Mouse (Mus musculus) E14TG2a.4 (cell line): ENCODE data around the gene Serpina3n.

Source experiments
- H3K27me3 ChIP-seq: 2 replicates; pipeline ENCODE4 v1.6.1; 2014; ENCODE audit warnings: low read length, control low read depth; ENCODE audit not compliant: insufficient read depth
- H3K36me3 ChIP-seq: 2 replicates; pipeline ENCODE4 v1.6.1; 2014; ENCODE audit warnings: low read length, control low read depth; ENCODE audit not compliant: insufficient read depth
- H3K4me1 ChIP-seq: replicated peaks from 2 replicates; pipeline ENCODE4 v1.6.1; 2014; ENCODE audit warnings: low read depth, low read length, control low read depth
- H3K4me3 ChIP-seq: replicated peaks from 2 replicates; pipeline ENCODE4 v1.5.1; 2014; ENCODE audit warnings: mild to moderate bottlenecking, low read length
- H3K9me3 ChIP-seq: 2 replicates; pipeline ENCODE4 v1.6.1; 2014; ENCODE audit warnings: low read length, control low read depth
- CTCF ChIP-seq: conservative IDR thresholded peaks from 2 replicates; pipeline ENCODE4 v1.5.1; 2014; ENCODE audit warnings: low read length
- NANOG ChIP-seq: IDR thresholded peaks from 2 replicates; pipeline ENCODE4 v1.6.1; 2014; ENCODE audit warnings: borderline replicate concordance, low read length, mixed read lengths
- POU5F1 ChIP-seq: IDR thresholded peaks from 2 replicates; pipeline ENCODE4 v1.6.1; 2014; ENCODE audit warnings: low read length, borderline replicate concordance

The Serpina3n gene

DNA sequence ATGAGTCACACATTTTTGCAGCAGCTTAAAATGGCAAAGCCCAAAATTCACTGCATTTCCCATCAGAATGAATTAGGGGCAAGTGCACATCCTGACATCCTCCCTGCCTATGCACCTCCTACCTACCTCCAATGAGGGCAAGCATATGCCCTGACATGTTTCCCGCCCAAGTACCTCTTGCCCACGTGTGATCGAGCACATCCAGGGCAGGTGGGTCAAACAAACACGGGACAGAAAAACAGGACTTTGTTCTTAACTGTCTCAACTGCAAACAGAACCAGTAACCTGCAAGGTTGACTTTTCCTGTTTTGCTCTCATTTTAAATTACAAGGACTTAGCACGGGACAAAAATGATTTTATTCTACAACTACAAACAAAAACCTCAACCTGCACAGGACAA, 2.6 kb upstream of the Serpina3n start:
- H3K4me3 ChIP-seq: no peak overlapping the region
- H3K27me3 ChIP-seq: peaks cover 5% of the 10 kb centered on the region; the same call in 1 of the 2 replicates
- TF ChIP-seq NANOG (no peak), POU5F1 (no peak), CTCF (no peak)
- H3K4me1 ChIP-seq: no peaks in the 10 kb centered on the region
- no peaks in the 10 kb centered on the region for H3K9me3 ChIP-seq
- no peaks in the 10 kb centered on the region for H3K36me3 ChIP-seq

DNA sequence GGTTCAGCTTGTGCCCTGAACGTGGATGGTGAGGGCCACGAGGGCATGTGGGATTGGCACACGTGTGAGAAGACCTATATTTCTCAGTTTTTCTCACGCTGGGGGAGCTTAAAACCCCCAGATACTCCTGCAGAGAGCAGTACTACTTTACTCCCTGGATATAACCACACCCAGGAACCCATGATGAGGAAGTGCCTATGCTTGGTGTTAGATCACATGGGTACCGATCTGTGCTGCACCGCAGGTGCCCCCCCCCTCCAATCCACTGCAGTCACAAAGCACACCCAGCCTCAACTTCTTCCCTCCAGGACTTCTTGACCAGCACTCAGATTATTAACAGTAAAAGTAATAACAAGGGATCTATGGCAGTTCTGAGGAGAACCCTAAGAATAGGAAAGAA, 6.0 kb downstream of the Serpina3n start:
- no peak overlapping the region for H3K4me3 ChIP-seq
- no peak for TF ChIP-seq CTCF
- TF ChIP-seq NANOG: no peak
- no peak for TF ChIP-seq POU5F1
- H3K27me3 ChIP-seq: no peaks in the 10 kb centered on the region
- H3K36me3 ChIP-seq: no peaks in the 10 kb centered on the region
- H3K4me1 ChIP-seq: 0 out of 2 replicates have a peak, but pooled peaks cover 6% of the 10 kb centered on the region
- H3K9me3 ChIP-seq: no peaks in the 10 kb centered on the region

DNA sequence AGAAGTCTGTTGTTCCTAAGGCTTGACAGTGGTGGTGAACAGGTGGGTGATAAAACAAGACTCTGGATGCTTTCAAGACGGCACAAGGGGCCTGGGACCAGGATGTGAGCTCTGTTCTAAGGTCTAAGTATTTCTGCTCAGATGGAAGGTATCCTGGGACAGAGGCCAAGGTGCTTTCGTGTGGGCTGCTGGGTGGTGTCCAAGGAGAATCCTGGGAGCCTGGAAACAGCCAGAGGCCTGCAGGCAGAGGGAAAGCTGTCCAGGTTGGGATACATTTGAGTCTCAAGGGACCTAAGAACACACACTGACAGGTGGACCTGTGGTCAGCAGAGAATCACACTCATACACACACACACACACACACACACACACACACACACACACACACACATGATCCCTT, 8.0 kb downstream of the Serpina3n start:
- TF ChIP-seq CTCF: no peak
- TF ChIP-seq POU5F1: no peak
- TF ChIP-seq NANOG: no peak
- Histone ChIP-seq H3K4me1 (peaks cover 22% of the 10 kb centered on the region), H3K9me3 (no peaks in the 10 kb centered on the region), H3K27me3 (no peaks in the 10 kb centered on the region), H3K4me3 (no peak overlapping the region), H3K36me3 (no peaks in the 10 kb centered on the region)

DNA sequence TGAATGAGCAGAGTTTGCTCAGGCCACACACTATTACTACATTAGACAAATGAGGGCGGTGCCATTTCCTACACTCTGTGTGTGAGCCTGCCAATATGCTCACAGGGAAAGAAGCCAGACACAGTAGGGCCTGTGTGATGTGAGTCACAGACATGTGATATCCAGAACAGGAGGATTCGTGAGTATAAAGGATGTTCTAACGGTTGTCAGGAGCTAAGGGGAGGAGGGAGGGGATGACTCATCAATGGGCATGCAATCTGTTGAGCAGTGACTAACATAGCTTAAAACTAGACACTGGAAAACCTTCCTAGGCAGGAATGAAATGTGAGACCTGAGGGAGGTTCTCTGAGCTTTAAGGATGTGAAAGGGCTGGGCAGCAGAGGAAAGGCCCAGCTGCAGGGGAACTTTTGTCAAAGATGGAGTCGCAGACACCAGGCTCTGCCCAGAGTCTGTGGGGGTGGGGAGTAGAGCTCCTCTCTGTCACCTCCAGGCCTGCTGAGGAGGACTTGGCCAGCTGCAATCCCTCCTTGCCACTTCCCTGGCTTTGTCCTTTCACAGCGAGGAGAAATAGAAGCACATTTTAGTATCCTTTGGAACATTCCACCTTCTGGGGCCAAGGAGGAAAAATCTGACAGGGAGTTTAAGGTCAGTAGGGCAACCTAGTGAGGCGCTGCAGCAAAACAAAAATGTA, 9.2 kb downstream of the Serpina3n start:
- Histone ChIP-seq H3K27me3 (no peaks in the 10 kb centered on the region), H3K4me1 (peaks cover 22% of the 10 kb centered on the region), H3K4me3 (no peak overlapping the region), H3K9me3 (peaks cover 5% of the 10 kb centered on the region; the same call in 1 of the 2 replicates), H3K36me3 (no peaks in the 10 kb centered on the region)
- TF ChIP-seq NANOG (no peak), POU5F1 (no peak), CTCF (no peak)

DNA sequence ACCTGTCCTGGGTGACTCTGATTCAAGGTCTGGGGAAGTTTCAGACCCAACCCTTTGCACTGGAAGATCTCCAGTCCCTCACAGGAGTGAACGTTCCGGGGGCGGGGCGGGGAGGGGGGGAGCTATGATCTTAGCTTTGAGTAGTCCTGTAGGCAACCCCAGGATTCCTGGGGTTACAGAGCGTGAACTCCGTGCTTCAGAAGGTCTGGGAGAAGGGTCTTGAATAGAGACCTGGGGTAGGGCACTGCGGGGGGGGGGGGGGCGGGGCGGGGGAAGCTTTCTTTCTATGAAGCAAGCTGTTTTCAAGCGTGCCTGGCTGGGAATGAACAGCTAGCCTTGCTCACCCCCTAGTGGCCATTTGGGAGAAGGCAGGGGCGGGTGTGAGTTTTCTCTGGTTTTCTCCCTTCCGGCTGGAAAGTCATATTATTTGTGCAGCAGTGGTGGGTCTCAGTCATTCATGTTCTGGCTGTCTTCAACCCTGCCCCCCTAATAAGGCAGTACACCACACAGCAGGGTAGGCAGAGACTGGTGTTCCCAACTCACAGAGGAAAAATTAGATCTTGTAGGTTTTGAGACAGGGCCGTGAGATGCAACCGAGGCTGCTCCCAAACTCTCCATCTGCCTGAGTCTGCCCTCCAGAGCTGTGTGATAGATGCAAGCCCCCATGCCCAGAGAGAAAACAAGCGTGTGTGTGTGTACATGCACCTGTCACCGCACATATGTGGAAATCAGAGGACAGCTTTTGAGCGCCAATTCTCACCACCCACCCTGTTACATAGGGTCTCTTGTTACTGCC, 12.0 kb downstream of the Serpina3n start:
- no peak overlapping the region for H3K4me3 ChIP-seq
- H3K4me1 ChIP-seq: peaks cover 30% of the 10 kb centered on the region
- no peak for TF ChIP-seq POU5F1
- peak; percentile 70 for TF ChIP-seq CTCF
- H3K27me3 ChIP-seq: no peaks in the 10 kb centered on the region
- H3K9me3 ChIP-seq: peaks cover 7% of the 10 kb centered on the region; the same call in 1 of the 2 replicates
- H3K36me3 ChIP-seq: no peaks in the 10 kb centered on the region

DNA sequence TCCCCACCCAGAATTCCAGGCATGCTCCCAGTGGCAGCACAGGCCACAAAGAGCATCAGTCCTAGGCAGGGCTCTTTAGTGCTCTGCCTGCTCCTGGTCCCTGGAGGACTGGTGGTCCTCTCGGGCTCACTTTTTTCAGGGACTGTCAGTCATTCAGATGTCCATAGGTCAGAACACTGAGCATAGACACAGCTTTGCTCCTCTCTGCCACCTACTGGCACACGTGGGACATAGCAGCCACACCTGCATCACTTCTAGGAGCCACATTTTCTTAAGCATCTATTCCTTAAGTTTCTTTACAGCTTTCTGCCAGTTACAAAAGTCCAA, 12.6 kb downstream of the Serpina3n start:
- TF ChIP-seq POU5F1 (no peak), CTCF (peak; percentile 94)
- Histone ChIP-seq H3K9me3 (peaks cover 7% of the 10 kb centered on the region; the same call in 1 of the 2 replicates), H3K27me3 (no peaks in the 10 kb centered on the region), H3K4me1 (peaks cover 30% of the 10 kb centered on the region), H3K4me3 (no peak overlapping the region), H3K36me3 (no peaks in the 10 kb centered on the region)

DNA sequence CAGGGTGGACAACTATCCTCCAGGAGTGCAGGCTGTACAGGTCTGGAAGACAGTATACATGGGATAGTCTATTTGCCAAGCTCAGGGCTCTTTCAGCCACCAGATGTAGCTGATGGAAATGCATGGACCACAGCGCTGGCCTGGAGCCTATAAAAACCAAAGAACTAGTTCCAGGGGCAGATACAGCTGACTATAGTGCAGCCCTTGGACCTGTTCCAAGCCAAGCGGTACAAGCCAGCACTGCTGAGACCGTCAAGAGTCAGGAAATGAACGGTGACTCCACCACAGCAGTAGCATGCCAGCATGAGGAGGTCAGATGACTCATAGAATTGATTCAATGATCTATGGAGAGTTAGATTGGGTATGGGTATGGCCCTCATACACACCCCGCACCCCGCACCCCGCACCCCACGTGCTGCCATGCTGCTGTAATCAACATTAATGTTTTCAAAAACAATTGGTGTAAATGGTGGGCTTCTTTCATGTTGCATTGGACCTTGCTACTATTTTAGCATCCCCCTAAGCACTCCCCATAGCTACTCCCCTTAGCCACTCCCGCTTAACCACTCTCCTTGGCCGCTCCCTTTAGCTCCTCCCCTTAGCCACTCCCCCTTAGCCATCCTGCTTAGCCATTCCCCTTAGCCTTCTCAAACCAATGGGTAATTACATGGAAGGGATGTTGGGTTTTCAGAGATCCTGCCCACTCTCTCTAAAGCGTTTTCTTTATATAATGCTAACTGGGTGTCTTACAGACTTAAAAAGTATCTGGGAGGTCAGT, 16.3 kb downstream of the Serpina3n start:
- no peak overlapping the region for H3K4me3 ChIP-seq
- peaks cover 7% of the 10 kb centered on the region; the same call in 1 of the 2 replicates for H3K9me3 ChIP-seq
- peaks cover 26% of the 10 kb centered on the region for H3K4me1 ChIP-seq
- no peaks in the 10 kb centered on the region for H3K36me3 ChIP-seq
- H3K27me3 ChIP-seq: no peaks in the 10 kb centered on the region
- TF ChIP-seq POU5F1: no peak
- no peak for TF ChIP-seq CTCF
- no peak for TF ChIP-seq NANOG

DNA sequence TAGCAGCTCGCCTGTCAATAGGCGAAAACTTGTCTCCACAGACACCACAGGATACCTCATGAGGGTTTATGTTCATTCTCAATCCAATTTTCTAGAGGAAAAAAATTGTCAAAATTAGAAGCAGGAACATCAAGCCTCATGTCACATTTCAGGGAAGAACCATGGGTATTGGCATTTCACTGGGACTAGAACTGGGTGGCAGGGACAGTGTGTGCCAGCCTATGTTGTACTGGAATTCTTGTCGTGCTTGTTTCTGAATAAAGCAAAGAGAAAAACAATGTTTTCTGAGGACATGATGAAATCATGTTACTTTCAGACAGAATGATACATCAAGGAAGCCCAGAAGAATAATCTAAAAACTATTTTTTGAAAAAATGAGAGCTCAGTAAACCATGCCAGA, 19.1 kb downstream of the Serpina3n start:
- peaks cover 4% of the 10 kb centered on the region; the same call in 1 of the 2 replicates for H3K9me3 ChIP-seq
- H3K4me1 ChIP-seq: peaks cover 13% of the 10 kb centered on the region
- no peak for TF ChIP-seq CTCF
- no peak for TF ChIP-seq NANOG
- TF ChIP-seq POU5F1: no peak
- H3K27me3 ChIP-seq: no peaks in the 10 kb centered on the region
- H3K4me3 ChIP-seq: no peak overlapping the region
- H3K36me3 ChIP-seq: no peaks in the 10 kb centered on the region
